Mouse (Mus musculus) thymus, postnatal 25 days (tissue): ENCODE results near the gene Tenm2.

Experiments used
- DNase-seq: peaks from one replicate; pipeline ENCODE4 v3.0.0; 2022

Tenm2 gene

GRCm38 (mm10) chr11:36891106-36891505, 344.7 kb downstream of the Tenm2 start:
- DNase-seq, result no peak

- no peak for DNase-seq
Observed at GRCm38 (mm10) chr11:36887490-36887889, 348.3 kb downstream of the Tenm2 start.

GRCm38 (mm10) chr11:36886147-36886546, 349.6 kb downstream of the Tenm2 start:
- DNase-seq, result no peak

GRCm38 (mm10) chr11:36872961-36873360, 362.8 kb downstream of the Tenm2 start:
- no peak for DNase-seq

GRCm38 (mm10) chr11:36870548-36870947, 365.2 kb downstream of the Tenm2 start:
- DNase-seq, result no peak

GRCm38 (mm10) chr11:36851690-36852089, 384.1 kb downstream of the Tenm2 start:
- no peak for DNase-seq

GRCm38 (mm10) chr11:36847451-36847850, 388.3 kb downstream of the Tenm2 start:
- no peak for DNase-seq

GRCm38 (mm10) chr11:36832855-36833254, 402.9 kb downstream of the Tenm2 start:
- no peak for DNase-seq

GRCm38 (mm10) chr11:36831511-36831910, 404.3 kb downstream of the Tenm2 start:
- no peak for DNase-seq

GRCm38 (mm10) chr11:36824666-36825065, 411.1 kb downstream of the Tenm2 start:
- DNase-seq, result no peak

GRCm38 (mm10) chr11:36804615-36805014, 431.1 kb downstream of the Tenm2 start:
- no peak for DNase-seq

- no peak for DNase-seq
Observed at GRCm38 (mm10) chr11:36802208-36802631, 433.5 kb downstream of the Tenm2 start.

- DNase-seq, result no peak
Observed at GRCm38 (mm10) chr11:36801683-36802082, 434.1 kb downstream of the Tenm2 start.

GRCm38 (mm10) chr11:36799409-36799808, 436.4 kb downstream of the Tenm2 start:
- no peak for DNase-seq

GRCm38 (mm10) chr11:36758009-36758408, 477.8 kb downstream of the Tenm2 start:
- no peak for DNase-seq

GRCm38 (mm10) chr11:36746286-36746685, 489.5 kb downstream of the Tenm2 start:
- no peak for DNase-seq

- no peak for DNase-seq
Observed at GRCm38 (mm10) chr11:36727800-36728199, 508.0 kb downstream of the Tenm2 start.

- DNase-seq, result no peak
Observed at GRCm38 (mm10) chr11:36702881-36703280, 532.9 kb downstream of the Tenm2 start.

- no peak for DNase-seq
Observed at GRCm38 (mm10) chr11:36700951-36701350, 534.8 kb downstream of the Tenm2 start.

GRCm38 (mm10) chr11:36700131-36700530, 535.6 kb downstream of the Tenm2 start:
- DNase-seq, result no peak

- DNase-seq, result no peak
Observed at GRCm38 (mm10) chr11:36698268-36698667, 537.5 kb downstream of the Tenm2 start.

- DNase-seq, result no peak
Observed at GRCm38 (mm10) chr11:36697816-36698215, 537.9 kb downstream of the Tenm2 start.

GRCm38 (mm10) chr11:36697021-36697639, 538.6 kb downstream of the Tenm2 start:
- no peak for DNase-seq

GRCm38 (mm10) chr11:36694810-36695209, 541.0 kb downstream of the Tenm2 start:
- no peak for DNase-seq

GRCm38 (mm10) chr11:36692637-36693036, 543.1 kb downstream of the Tenm2 start:
- no peak for DNase-seq
